Mouse (Mus musculus): Measurements from ENCODE around the gene Skida1.

Gene Skida1

DNA sequence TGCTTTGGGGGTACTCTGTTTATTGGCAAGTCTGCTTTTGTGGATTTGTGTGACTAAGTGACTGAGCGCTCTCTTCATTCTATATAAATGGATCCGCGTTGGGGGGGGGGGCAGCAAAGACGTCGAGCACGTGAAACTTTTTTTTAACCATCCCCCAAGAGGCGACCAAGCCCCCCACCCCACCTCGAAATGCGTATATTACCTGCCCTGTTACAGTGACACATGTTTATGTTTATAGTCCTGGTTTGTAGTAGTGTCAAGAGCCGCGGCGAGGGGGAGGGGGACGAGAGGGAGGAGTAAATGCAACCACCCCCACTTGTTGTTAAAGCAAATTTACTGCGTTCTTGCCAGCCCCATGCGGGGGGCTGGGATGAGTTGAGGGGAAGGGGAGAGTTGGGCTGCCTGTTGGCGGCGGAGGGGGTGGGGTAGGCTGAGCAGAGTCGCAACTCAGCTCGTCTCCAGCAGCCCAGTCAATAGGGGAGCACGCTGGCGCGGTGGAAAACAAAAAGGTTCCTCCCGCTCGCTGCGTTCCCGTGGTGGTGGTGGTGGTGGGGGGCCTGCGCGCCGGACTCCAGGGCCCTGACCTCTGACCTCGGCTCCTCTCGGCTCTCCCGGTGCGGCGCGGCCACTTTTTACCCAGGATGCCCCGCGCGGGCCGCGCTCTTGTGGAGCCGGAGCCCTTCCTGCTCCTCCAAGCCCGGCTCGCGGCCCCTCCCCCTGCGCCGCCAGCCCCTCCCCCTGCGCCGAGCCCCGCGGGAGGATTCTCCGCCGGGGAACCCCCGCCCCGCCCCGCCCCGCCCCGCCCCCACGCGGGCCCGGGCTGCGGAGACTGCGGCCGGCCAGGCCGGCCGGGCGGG is 7.3 kb upstream of the Skida1 start:
- intact Hi-C loops (cut with DNase I), result loop anchor here (5.0 kb wide), 2 partner anchors 621 to 636 kb away; partner anchors contain the start of genes Bmi1 and Spag6

DNA sequence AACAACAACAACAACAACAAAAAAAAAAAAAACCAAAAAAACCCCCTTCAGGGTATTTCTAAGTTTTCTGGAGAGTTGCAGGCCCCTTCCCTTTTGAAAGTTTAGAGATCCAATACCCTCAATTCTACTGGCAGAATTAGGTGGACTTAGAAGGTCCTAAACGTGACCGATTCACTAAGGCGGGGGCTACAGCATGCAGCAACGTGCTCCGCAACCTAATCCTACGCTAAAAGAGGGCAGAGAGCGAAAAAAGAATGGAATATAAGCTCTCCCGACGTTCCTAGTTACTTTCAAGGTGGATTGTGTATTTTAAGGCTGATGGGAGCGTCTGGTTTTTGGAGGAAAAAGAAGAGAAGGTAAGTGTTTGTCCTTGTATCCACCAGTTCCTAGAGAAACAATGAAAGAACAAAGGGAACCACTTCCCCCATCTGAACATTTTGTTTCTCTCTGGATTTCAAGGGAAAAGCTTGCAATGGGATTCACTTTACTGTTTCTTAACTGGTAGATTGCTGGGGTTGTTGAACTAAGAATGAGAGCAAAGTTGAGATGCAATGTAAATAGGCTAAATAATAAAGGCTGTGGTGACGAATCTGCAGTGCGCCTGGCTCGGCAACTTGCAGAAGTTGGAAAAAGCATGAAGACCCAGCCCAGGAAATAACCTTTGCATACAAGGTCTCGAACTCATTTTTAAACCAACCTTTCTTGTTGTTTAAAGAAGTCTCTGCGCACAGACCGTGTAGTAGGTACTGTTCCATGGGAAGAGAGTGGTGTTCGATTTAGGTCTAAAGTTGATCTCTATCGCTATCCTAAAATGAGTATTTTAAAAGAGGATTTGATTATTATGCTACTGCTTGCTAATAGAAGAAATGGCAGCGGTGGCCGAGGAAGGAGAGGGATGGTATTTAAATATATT is 6.4 kb upstream of the Skida1 start, which contains the start of gene Mllt10:
Gene Mllt10, plus strand, starts transcription at position 222 of the 913 bp plus-strand sequence.
- intact Hi-C loops (cut with DNase I), result loop anchor here (5.0 kb wide), 2 partner anchors 622 to 637 kb away; partner anchors contain the start of genes Bmi1 and Spag6

DNA sequence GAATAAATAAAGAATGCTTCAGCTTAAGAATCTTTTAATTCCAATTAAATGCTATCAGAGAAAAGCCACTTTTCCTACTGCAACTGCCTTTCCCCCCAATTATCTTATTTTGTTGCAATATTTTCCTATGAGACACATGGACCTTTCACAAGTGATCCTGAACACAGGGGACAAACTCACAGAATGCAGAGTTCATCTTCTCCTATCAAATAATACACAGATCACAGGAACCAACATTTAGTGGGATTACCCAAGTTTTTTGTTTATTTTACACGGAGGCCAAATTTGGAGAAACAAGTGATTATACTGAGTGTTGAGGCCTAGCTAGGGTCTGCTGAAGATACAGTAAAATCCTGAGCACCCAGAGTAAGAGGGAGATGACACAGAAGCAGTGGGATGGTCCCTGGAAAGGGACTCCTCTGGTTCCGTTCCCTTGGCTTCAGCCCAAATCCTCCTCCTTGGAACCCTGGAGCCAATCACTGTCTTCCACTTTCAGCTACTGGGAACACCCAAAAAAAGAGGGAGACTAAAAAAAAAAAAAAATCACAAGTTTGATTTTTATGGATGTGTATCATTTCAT is 5.2 kb upstream of the Skida1 start:
- intact Hi-C loops (cut with DNase I), result no loop called here

DNA sequence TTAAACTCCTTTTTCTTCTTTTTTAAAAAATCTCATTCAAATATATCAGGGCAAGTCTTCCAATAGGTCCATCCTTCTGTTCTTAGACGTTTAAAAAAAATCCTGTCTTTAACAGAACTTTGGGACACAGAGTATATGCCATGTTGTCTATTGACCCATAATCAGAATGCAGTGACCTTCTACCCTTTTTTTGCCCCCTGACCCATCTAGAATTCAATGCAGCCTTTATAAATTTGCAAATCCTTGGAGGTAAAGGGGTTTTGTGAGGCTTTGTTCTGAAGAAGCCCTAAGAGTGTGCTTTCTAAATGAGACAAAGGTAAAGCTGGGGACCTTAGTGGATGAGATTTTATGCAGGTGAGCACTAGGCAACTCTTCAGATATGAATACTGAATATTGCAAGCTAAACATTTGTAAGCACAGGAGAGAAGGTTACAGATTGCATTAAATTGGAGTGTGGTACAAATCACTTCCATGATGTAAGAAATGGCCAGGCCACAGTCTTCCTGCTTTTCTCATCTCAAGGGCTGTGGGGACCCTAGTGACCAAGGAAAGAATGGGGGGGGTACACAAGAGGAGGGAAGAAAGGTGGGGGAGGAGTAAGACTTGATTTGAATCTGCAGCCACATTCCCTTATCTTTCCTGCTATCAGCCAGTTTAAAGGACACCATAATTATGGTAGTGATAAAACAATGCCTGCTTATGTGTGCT is 4.5 kb upstream of the Skida1 start:
- intact Hi-C loops (cut with DNase I), result no loop called here

DNA sequence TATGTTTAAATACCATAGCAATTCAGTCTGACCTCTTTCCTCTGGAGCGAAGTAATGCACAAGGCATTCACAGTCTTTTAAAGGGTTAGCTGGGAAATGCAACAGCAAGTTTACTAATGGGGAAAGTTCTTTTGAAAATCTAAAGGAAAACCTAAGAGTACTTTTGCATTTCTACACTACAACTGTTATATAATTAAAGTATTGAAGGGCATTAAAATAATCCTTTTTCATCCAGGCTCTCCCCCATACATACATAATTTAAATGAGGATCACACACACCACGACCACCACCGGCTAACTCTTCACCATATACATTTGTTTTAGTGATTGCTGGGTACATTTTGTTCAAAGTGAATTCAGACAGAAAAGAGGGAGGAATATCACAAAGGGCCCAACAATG is 3.7 kb upstream of the Skida1 start:
- intact Hi-C loops (cut with DNase I), result no loop called here

DNA sequence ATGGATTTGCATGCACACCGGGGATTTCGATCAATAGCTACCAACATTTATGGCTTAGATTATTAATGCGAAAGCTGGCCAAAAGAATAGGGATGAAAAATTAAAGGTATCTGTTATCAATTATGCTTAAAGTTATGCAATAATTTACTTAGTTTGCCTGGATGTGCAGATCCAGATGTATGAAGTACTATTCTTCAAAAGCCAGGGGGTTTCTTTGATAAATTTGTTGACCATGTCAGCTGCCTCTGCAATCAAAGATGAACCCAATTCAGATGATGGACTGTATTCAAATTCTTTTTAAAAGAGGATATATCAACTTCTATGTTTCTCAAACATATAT is 3.0 kb upstream of the Skida1 start:
- intact Hi-C loops (cut with DNase I), result no loop called here

DNA sequence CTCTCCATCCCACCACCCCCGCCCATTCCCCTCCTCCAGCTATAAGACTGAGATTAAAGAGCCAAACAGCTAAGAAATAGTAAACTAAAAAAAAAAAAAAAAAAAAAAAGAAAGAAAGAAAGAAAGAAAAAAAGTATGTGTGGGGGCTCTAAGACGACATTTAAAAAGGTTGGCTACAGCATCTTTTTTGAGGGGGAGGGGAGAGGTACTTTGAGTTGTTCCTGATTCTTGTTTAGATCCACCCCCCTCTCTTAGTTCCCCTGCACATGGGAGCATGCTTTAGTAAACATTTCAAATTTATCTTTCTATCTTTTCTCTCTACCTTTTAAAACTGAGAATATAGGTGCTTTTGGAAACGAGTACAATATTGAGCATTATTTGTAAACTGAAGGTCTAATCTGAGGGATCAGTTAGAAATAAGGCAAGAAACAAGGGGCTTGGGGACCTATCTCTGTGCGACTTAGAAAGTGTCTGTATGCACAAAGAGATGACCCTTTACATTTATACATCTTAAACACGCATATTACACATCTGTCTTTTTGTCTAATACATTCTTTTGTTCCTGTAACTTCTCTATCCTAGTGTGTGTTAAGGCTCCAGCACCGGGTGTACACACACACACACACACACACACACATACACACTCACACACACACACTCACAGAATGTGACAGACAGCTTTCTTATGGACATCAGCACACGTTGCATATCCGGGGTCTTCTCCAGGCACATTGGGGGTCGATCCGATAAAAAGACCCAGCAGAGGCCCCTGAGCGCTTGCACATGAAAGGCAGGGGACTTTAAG is 2.4 kb upstream of the Skida1 start:
- intact Hi-C loops (cut with DNase I), result no loop called here

DNA sequence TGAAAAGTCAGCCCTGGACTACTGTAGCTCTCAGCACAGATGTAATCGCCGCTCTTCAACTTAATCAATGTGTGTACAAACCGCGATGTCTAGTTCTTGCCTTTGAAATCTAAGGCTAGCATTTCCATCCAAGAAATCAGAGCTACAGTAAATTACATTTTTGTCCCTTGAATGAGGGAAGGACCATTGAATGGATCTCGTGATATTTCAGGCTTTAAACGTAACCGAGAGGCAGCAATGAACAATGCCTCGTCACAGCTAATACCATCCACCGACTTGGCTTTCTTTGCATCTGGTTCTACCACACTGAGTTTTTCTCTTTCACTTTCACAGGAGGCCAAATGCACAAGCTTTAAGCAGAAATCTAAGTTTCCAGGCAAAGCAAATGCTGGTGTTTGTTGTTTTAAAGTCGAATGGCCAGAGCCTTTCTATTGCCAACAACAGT is 1.7 kb upstream of the Skida1 start:
- intact Hi-C loops (cut with DNase I), result no loop called here

DNA sequence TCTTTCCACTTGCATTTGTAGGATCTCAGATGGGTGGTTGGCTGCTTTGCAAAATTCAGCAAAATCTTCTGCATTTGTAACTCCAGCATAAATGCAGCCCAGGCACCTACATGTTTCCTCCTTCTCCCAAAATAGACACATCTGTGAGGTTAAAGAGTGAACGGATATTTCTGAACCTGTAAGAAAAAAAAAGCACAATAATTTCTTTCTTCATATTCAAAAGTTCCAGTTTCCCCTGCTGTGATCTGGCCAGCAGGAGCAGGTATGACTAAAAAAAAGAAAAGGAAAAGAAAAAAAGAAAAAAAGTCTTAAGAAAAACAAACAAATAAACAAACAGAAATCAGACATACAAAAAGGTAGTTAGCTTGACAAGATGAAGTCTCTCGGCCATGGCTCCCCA is 1.2 kb upstream of the Skida1 start:
- intact Hi-C loops (cut with DNase I), result no loop called here

DNA sequence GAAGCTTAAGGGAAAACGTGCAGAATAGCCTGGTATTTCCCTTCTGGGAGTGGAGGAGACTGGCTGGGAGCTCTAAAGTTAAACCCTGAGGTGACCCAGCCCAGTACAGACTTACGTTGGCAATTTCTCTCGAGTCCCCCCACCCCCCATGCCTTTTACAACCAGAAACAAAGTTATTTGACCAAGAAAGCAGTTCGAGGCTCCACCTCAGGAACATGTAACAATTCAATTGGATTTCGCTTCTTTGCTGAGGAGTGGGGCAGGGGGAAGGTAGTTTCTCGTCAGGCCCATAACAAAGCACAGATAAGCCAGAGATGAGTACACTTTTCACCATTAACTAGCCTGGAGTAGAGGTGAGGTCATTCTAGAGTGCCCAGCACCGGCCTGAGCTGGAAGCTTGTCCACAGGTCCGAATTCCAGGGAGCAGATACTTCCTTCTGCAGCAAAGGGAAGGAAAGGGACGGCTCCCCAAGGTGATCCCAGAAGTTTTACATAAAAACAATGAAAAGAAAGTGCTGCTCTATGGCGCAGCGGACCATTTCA is 499 bp upstream of the Skida1 start:
- intact Hi-C loops (cut with DNase I), result loop anchor here (2.0 to 5.0 kb wide), 2 partner anchors 13 to 718 kb away; no protein-coding TSS in a partner anchor

DNA sequence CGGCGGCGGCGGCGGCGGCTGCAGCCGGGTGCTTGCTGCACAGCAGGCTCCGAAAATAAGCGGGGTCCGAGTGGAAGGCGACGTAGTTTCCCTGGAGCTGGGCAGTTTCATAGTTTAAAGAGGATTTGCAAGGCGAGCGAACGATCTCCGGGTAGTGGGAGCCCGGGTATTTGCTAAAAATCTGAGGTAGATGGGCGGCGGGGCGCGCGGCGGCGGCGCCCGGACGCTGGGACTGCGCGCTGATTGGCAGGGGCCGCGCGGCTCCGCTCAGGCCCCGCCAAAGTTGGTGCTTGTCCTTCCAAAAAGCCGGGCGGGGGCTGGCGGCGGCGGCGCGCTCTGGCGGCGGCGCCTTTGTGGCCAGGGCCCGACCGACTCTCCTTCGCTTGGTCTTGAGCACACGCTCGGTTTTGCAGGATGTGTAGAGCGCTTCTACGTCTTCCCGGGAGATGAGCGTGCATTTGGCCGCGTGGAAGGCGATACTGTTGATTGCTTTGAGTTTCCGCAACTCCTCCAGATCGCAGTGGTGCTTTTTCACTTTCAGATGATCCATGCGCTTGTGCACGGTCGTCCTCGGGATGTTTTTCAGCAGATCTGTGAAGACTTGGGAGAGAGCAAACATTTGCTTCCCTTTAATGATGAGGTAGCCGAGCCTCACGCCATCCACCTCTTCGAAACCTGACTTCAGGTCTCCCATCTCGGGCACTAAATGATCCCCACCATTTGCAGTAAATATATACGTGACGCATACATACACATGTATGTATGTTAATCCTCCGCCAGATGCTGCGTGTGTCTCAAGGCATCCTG is 1.0 kb downstream of the Skida1 start:
- intact Hi-C loops (cut with DNase I), result loop anchor here (2.0 to 5.0 kb wide), 2 partner anchors 15 to 719 kb away; no protein-coding TSS in a partner anchor

DNA sequence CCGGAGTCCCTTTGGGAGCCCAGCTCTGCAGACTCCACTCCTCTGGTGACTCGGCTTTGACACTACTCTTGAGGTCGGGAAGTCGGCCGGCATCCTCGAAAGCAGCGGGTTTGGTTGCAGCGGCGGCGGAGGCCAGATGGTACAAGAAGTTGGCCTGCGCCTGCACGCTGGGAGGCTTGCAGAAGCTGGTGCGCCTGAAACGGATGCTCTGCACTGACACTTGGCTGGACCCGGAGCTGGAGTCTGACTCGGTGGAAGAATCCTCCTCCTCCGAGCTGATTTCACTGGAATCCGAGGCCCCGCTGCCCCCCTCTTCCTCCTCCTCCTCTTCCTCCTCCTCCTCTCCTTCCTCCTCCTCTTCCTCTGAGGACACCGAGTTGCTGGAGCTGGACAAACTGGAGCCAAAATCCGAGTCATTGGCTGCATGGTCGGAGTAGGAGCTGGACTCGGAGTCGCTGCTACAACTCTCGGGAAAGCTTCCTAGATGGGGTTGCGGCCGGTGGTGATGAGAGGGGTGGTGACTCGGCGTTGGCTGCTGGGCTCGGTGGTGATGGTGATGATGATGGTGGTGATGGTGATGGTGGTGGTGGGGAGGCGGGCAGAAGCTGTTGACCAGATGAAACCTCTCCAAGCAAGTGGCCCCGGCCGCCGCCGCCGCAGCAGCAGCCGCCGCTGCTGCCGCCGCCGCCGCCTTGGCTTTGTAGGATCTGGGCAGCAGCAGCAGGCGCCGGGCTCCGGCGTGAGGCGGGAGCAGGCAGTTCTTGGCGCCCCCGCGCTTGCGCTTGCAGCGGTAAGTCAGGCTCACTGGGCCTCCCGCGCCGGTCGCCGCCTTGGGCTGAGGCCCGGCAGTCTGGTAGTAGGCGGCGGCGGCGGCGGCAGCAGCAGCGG is 1.8 kb downstream of the Skida1 start:
- intact Hi-C loops (cut with DNase I), result loop anchor here (5.0 kb wide), 1 partner anchor 720 kb away; no protein-coding TSS in a partner anchor

DNA sequence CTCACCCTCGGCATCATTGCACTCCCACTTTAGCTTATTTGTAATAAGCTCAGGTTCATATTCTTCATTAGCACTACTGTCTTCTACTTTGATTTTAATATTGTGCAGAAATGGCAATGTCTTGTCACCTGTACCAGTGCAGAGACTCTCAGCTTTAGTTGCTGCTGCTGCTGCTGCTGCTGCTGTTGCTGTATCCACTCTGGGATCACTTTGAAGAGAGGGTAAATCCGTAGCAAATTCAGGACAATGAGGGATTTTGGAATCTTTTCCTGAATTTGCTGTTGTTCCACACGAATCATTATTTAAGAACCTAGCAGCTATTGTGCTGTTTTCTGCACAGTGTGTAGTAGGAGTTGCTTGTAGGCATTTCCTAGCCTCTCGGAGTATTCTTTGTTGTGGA is 2.7 kb downstream of the Skida1 start:
- intact Hi-C loops (cut with DNase I), result loop anchor here (5.0 kb wide), 1 partner anchor 721 kb away; no protein-coding TSS in a partner anchor

DNA sequence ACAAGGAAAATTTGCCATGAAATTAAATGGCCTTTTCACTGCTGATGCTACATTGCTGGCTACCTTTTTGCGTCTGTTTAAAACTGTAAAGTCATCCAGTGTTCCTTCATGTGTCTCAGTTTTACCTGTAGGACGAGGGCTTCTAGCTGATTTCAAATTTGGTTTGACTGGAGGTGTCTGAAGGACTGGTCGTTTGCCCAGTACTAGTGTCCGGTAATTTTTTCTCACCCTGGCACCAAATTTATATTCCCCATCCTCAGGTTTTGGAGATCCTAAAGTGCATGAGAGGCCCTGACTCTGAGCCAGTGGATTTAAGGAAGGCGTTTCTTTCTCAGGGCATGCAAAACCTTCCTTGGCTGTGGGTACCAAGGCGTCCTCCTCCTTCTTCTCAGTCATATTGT is 3.1 kb downstream of the Skida1 start:
- intact Hi-C loops (cut with DNase I), result loop anchor here (5.0 kb wide), 1 partner anchor 722 kb away; no protein-coding TSS in a partner anchor

DNA sequence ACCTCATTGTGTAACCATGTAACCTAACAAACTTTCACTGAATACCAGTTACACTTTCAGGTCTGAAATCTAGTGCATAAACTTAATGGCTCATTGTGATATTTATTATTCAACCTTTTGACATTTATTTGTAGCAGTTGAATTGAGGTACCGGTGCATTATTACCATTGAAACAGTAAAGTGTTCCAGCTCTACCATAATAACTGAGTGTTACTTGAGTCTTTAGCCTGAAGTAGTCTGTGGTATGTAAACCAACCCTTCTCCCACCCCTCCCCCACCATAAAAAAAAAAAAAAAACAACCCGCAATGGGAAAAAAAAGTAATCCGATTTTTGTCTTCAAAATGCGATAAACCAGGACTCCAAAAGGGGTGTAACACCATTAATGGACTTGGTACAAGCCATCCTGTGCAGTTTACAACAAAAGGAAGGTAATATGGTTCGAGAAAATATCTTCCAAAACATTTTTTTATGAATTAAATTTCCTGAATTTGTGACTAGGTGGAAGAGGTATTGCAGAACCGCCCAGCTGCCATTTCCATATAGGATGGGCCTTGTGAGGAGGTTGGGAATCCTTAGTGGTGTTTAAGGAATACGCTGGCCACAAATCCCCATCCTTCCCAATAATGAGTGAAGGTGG is 3.6 kb downstream of the Skida1 start:
- intact Hi-C loops (cut with DNase I), result loop anchor here (5.0 kb wide), 1 partner anchor 722 kb away; no protein-coding TSS in a partner anchor

DNA sequence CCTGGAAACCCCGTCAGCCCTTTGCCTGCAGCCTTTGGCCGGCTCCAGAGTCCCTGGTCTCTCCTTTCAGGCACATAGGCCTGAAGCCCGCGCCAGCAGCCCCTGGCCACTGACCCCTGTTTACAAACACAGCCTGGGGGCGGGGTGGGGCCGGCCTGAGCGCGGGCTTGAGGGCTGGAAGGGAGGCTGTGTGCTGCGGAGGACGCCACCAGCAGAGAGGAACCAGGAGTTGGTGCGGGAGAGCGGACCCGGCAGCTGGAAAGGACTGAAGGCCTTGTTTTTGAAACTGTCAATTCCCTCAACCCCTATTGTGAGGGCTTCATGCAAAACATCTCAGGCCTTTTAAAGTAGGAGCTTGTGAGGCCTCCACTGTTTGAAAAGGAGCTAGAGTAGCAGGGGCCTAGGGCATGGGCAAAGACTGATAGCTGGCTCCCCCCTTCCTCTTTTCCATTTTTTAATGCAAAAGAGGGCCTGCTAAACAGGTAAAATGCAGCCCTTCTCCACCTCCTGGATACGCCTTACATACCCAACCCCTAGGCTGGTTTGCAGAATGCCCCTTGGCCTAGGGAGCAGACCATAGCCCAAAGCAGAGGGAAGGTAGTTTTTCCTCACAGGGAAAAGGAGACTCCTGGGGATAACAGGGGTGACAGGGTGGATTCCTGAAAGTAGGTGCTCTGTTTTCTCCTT is 7.5 kb downstream of the Skida1 start:
- intact Hi-C loops (cut with DNase I), result no loop called here

Measured in adrenal gland (tissue).